Mouse (Mus musculus): ENCODE measurements around the gene Srbd1.

The Srbd1 gene

DNA sequence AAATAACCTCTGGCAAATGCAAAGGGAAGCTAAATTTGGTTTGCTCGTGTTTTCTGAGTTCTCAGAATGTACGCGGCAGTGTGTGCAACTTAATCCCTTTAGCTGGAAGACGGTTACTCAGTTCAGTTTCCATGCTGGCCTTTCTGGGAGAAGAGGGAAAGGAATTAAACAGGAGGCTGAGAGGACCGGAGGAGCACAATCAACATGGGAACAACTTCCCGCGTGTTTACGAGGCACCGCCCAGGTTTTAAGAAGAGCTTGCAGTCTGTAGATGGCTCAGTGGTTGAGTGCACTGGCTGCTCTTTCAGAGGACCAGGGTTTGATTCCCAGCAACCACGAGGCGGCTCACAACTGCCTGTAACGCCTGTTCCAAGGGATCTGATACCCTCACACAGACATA lies 109.8 kb downstream of the Srbd1 start:
- CTCF ChIA-PET, result no interaction called here

DNA sequence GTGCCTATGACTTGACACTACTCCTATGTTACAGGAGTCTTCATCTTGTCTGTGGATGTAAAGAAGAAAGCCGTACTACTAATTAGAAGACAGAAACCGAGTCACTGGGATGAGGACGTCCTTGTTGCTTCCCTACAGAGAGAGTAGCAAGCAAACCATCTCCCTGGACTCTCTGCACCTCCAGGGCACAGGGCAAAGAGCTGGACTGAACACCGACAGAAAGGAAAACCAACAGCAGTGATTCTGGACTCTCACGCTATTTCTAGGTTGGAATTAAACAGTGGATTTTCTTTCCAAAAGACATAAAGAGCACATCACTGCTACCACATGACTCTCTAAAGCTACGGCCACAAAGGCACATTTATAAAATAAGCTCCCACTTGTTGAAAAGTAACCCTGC lies 110.3 kb downstream of the Srbd1 start:
- CTCF ChIA-PET, result interaction anchor here (0.6 kb wide), 1 partner anchor 15 kb away, joined by 3 read pairs; no protein-coding TSS in a partner anchor

DNA sequence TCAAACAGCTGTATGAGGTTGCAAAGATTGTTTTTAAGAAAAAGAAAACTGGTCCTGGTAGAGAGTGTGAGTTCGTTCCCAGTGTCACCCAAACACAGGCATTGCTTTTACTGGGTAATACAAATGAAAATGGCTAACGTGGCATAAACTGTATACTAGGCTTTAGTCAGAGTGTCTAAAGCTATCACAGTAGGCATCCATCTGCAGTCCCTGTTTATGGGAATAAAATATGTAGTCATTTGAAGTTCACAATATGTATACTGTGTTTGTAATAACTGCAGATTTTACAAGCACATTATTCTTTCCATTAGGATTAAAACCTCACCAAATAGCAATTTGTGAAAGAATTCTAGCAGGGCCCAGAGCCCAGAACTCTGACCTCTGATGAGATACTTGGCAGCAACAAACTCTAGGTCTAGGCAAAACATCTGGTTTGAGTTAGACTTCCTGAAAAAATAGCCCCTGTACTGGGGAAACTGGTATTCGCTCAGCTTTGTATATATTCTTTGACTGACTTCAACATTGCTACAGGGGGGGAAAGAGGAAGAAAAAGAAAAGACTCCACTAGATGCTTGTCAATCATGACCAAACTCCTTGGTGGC lies 112.8 kb downstream of the Srbd1 start:
- CTCF ChIA-PET, result no interaction called here

DNA sequence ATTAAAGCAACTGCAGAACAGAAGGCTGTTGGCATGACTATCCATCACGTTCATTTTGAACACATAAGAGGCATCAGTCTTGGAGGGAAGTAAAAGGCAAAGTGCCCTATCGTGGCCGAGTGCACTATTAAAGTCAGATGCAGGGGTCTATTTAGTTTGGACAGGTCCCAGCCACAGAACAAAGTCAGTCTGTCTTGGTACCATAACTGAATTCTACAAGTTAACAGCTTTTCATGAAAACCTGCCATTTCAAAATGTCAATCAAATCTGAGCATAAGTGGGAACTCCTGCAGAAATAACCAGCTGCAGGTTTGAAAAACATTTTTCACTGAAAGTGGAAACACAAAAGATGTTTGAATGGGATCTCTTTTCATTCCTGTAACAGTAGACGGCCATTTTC lies 115.0 kb downstream of the Srbd1 start:
- CTCF ChIA-PET, result no interaction called here

DNA sequence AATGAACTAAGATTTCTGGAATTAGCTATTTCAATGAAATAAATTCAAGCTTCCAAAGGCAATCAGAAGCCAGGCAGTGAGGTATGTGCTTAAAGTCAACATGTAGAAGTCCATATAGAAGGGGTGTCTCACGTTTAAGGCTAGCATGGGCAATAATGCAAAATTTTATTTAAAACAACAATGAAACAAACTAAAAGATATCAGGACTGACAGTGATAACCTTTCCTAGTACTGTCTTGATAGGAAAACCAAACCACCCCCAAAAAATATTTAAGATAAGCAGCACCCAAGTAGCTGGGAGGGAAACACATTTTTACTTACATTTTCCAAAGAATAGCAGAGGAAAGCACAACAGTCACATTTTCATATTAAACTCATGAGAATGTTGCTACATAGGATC lies 115.8 kb downstream of the Srbd1 start:
- CTCF ChIA-PET, result no interaction called here

DNA sequence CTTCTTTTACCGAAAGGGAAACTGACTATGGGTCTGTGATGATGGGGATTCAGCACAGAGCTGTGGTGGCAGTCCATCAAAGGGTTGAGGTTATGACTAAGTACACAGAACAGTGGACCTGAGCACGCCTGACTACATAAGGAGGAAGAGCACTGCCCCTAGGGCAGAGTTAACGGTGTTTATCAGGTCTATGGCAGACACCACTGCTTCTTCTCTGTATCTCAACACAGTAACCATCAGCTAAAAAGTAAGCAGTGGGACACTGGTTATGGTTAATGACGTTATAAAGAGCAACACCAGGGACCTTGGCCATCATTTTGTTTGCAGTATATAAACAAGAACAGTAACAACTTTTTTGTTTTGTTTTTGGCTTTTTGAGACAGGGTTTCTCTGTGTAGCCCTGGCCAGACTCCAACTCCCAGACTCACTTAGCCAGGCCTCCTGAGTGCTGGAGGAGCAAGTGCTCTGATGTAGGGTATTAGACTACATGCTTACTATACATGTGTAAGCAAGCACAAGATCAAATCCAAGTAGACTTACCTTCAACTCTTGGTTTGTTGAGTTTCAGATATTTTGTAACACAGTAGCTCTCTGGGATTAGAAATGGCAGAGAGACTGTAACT lies 117.3 kb downstream of the Srbd1 start:
- CTCF ChIA-PET, result no interaction called here

DNA sequence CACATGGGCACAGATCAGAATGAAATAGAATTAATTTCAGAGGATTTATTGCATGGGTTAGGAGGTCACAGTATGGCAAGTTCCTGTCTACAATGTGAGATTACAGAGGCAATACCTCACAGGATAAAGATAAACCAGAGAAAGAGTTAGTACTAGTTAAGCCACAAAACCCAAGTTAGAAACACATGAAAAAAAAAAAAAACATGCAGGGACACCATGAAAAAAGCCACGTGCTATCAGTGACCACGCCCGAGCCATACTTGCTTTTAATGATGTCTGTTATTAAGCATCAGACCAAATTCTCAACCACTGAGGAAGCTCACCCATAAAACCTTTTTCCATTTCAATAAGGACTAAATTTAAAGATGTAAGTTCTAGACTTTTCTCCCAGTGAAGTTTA lies 120.4 kb downstream of the Srbd1 start:
- CTCF ChIA-PET, result no interaction called here

DNA sequence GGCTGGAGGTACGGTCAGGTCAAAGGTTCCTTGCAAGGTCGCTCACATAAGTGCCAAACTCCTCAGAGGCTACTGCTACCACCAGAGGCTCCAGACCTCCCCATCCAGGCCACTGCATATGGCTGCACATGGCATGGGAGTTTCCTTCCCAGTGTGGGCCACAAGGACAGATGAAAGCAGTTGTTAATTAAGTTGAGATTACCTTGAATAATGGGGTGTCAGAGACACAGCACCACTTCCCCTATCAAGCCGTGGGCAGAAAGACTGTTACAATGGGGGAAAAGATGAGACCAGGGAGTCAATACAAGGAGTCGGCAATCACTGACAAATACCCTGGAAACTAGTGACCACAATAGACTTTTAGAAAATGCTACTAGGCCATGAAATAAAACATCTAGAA lies 122.6 kb downstream of the Srbd1 start:
- CTCF ChIA-PET, result no interaction called here

DNA sequence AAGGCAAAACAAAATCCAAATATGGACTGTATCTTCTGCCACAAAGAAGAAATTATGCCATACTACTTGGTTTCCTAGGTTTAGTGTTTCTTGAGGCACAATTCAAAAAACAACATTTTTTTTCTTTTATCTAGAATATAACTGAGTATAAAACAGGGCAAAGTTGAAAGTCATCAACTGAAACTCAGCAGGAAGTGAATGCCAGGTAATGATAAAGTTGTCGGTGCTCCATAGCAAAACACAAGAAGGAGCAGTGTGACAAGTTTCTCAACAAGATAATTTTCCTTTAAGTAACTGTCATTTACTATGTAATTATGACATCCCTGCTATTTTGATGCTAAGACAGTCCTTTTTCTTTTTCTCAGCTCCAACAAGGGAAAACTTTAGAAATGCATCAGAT lies 123.2 kb downstream of the Srbd1 start:
- CTCF ChIA-PET, result no interaction called here

DNA sequence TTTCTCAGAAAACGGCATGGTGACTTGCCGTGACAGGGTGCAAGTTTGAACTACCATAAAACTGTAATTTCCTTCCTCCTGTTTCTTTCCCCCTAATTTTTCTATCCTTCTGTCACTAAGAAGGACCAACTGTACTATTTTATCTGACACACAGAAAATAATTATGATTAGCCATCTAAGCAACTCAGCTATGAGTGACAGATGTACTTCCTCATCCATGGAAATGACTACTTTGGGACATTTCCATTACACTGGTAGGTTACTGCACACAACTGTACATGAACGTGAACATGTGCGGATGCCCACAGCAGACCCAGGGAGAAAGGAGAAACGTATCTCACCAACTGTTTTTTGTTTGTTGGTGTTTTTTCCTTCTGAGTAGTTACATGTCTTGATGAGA lies 123.7 kb downstream of the Srbd1 start:
- CTCF ChIA-PET, result no interaction called here

DNA sequence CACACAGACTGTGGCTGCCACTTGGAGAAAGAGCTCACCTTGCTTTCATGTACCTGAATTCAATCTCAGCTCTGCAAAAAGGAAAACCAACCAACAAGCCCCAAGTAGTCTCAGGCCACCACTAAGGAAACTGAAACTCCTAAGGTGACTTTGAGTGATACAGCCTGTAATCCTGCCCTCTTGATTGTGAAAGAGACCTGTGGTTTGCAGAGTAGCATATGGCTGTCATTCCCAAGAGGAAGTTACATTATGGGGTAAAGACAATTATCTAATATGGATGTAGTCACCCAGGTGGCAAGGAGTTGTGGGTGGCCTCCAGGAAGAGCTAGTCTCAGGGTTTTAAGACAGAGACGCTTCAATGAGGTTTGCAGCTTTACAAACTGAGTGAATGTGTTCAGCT lies 125.2 kb downstream of the Srbd1 start:
- CTCF ChIA-PET, result interaction anchor here (0.5 kb wide), 1 partner anchor 15 kb away, joined by 3 read pairs; no protein-coding TSS in a partner anchor

DNA sequence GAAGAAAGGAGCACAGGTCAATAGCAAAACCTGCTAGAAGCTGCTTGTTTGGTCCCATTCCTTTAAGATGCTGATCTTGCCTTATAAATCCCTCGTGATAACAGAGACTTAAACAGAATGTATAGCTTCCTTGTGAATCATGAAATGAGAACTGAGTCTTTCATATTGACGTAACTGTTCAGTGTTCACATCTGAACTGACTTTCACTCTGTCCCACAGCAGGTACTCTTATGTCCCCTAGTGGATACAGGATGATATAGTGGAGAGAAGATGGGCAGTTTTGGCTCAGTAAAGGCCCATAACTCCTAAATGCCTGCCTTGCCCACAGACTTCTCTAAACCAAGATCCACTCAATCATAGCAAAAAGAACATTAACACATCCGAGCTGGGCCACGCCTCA lies 130.7 kb downstream of the Srbd1 start:
- CTCF ChIA-PET, result no interaction called here

DNA sequence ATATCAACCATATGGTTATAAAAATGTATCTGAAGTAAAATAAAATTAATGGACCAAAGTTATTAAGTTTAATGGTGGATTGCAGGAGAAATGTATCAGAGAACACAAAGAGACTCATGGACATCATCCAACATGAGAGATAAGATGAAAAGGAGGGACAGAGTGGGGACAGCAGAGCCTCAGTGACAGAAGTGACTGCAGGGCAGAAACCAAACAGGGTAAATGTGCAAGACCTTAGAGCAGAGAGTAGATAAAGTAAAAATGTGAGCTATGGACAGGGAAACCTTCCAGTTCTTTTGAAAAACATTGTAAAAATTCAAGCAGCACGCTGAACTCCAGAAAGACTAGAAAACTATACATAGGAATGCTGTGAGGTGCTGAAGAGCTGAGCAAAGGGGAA lies 132.4 kb downstream of the Srbd1 start:
- CTCF ChIA-PET, result no interaction called here

DNA sequence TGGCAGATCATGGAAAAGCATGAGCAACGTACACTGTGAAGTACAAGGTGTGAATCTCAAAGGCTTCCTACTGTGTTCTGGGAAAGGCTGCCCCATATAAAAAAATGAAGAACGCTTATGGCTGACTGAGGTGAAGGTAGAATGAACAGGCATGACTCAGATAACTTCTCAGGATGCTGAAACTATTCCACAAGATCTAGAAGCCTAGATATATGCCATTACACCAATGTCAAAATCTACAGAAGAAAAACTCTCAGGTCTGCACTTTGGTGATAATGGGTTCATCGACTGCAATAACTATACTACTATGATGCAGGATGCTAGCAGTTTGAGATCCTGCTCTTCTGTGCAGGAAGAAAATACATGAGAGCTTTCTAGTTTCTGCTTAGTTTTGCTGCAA lies 133.1 kb downstream of the Srbd1 start:
- CTCF ChIA-PET, result no interaction called here

DNA sequence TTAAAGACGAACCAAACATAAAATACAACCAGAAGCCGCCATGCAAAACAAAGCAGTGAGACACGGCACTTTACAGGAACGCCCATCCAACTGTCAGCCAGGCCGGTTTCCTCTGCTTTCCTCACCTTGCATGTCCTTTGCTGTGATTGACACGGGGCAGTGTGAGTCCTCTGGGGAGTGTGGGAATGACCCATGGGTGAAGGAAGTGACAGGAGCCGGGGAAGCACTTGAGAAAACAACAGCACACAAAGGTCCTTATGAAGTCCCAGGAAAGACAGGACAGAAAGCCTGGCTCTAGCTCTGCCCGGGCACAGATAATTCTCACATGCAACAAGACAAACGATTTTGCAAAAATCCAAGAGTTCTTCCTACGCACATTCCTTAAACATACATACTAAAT lies 136.6 kb downstream of the Srbd1 start:
- CTCF ChIA-PET, result no interaction called here

DNA sequence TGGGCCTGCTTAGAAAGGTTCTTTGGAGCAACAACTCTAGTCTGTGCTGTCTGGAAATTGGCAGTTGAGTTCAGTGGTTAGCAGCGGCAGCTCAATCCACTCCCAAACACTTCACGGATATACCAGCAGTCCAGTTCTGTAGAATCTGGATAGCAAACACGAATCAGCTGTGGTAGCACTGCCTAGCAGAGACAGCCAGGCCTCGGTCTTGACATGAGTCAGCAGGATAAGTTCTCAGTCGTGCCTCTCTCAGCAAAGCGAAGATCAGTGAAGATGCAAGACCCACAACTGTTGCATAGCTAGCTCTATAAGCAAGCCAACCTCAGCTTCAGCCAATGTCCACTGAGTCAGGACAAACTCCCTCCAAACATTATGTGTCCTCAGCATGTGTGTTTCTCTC lies 142.9 kb downstream of the Srbd1 start:
- CTCF ChIA-PET, result no interaction called here

DNA sequence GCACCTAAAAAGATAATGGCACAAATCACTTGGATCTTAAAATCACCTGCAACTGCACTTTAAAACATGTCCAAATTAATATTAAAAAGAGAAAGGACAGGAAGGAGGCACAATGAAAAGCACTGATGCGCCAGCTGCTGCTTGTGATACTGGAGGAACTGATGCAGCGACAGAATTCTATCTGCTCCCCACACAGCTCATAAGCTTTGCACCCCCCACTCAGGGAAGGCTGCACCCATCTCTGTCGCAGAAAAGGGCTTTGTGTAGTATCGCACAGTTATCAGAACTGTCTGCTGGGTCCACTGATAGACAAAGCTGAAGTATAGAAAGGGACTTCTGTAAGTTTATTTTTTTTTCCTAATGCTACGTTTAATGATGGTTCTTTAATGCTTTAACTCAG lies 143.3 kb downstream of the Srbd1 start:
- CTCF ChIA-PET, result no interaction called here

DNA sequence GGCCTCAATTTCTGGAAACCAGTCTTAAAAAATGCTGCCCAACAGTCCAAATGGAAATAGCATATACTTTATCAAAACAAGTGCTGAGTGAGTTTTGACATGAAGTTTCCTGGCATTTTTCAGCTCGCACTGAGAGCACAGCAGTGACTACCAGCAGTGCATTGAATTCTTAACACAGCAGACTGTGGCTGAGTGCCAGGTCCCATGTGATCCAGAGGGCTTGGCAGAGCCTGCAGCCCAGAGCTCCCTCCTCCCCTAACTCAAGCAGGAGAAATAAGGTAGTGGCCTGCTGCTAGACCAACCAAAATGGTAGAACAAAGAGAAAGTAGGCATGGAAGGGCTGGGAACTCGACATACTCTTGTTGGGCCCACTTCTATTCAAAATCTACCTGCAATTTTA lies 149.2 kb downstream of the Srbd1 start:
- CTCF ChIA-PET, result no interaction called here

DNA sequence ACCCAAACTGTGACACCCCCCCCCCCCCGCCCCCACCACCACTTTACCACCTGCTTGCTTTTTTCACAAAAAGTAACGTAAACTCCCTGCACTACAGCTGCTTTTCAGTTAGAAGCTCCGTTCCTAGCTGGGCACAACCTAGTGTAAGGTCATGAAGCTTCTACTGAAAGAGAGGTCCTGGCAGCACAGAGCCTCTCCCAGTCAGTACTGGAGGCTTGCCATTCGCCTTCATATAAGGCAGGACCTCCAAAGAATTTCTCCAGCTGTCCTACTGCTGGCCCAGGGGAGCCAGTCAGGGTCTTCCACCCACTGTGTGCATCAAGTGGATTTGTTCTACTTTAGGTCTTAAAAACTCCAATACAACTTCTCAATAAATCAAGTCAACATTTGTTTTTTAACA lies 149.9 kb downstream of the Srbd1 start:
- CTCF ChIA-PET, result no interaction called here

DNA sequence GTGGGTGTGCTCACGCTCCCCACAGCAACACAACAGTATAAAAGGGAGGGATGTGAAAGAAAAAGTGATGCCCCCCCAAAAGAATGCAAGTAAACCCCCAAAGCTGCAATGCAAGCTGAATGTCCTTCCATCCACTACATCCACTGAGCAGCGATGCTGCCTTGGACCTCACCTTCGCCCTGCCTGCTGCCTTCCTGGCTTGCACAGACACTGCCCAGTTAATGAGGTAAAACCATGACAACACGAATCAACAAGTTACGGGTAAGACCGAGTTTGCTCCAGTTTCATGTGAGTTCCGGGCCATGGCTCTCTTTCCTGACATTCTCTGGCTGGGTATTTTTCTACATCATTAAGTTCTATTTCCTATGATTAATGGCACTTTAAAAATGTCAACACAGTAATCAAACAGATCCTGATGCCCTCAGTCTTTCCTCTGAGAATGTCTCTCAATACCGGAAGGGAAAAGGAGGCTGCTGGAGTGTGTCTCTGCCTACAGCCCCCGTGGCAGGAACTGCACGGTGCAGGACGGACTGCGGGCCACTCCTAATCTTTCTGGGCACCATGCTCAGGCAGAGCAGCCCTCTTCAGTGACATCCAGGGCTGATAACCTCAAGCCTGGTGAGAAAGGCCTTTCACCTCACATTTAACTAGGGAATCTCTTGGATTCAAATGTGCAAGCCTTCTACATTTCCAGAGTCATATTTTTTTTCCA lies 155.8 kb downstream of the Srbd1 start:
- CTCF ChIA-PET, result no interaction called here

DNA sequence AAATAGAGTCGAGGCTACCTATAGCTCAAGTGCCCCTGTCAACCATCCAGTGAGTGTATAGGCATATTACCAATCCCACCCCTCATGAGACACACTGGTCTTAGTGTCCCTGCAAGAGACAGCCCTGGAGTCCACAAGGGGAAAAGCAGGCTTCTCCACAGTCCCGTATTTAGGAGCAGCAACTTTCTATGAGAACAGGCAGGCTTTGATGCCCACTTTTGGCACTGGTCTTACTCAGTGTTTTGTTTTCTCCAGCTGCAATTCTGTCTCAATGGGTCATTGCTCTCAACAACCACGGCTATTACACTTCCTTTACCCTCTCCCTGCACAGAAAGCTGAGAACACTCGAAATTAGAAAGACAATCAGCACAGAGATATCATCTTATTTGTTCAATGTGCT lies 157.4 kb downstream of the Srbd1 start:
- CTCF ChIA-PET, result no interaction called here

DNA sequence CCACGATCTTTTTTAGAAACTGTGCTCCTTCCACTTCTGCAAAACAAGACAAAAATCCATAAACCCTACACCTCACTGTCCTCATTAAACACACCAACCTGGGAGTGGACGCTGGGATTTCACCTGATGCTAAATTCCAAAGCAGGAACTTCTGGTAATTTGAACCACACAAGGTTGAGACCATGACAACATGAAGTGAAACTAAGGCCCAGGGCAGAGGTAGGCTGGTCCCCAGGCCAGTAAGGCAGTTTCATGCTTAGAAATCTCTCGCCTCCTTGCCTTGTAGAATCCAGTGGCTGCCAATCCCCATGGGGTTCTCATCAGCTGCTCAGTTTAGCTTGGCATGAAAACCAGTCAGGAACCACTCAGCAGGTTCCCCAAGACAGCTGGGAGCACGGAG lies 158.4 kb downstream of the Srbd1 start:
- CTCF ChIA-PET, result no interaction called here

DNA sequence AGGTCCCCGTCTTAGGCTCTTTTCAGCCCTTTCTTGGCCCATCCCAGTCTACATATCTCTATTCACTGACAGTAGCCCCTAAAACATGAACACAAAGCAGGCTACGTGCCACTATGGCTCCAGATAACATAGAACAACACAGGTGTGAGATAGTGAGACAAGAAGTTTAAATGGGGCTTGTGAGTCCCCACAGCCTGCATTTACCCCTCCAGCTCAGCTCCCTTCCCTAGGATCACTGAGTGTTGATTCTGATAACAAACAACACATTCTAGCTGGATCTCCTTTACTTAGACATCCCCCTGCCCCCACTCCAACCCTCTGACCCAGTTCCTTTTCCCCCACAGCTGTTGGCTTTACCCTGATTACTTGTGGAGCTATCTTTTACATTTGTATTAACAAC lies 158.8 kb downstream of the Srbd1 start:
- CTCF ChIA-PET, result no interaction called here

DNA sequence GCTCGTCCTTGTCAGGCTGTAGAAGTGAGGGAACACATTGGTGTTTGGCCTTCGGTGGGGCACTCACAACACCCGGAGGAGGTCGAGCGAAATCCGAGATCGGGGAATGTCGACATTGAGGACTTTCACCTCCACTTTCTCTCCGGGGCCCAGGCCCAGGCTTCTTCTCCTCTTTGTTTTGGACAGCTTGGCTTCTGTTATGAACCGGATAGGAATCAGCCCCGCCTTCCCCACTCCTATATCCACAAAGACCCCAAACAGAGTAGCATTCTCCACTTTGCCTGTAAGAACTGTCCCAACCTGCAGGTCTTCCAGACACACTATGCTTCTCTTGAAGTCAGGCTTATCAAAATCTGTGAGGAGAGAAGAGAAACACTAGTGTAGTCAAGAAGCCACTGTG lies 159.8 kb downstream of the Srbd1 start:
- CTCF ChIA-PET, result no interaction called here

Measured in spleen, embryonic (tissue).